Mouse (Mus musculus): Measurements from ENCODE around the gene Mrap2.
"Not testable (repeated sequence)": the region's sequence is repeated elsewhere in the genome, so short reads cannot be mapped to it uniquely, and the experiment has no call there.

Gene Mrap2

GRCm38 (mm10) chr9:87144106-87144505, at the start of gene Mrap2:
Gene Mrap2, plus strand, starts transcription at chr9:87144306.
- DNase-seq (ENCODE audit: low read depth, low spot score) = peak; percentile 54

- peak; percentile 30 for DNase-seq (ENCODE audit: low read depth, low spot score)
These were observed 46.1 kb upstream of the Mrap2 start for GRCm38 (mm10) chr9:87097989-87098388.

GRCm38 (mm10) chr9:87115019-87115418, 29.1 kb upstream of the Mrap2 start:
- no peak for DNase-seq (ENCODE audit: low read depth, low spot score)

- DNase-seq (ENCODE audit: low read depth, low spot score) = peak; percentile 5
These were observed 28.6 kb upstream of the Mrap2 start for GRCm38 (mm10) chr9:87115456-87115931.

- no peak for DNase-seq (ENCODE audit: low read depth, low spot score)
These were observed 28.1 kb upstream of the Mrap2 start for GRCm38 (mm10) chr9:87115978-87116377.

- no peak for DNase-seq (ENCODE audit: low read depth, low spot score)
These were observed 25.1 kb upstream of the Mrap2 start for GRCm38 (mm10) chr9:87118996-87119395.

- DNase-seq (ENCODE audit: low read depth, low spot score) = no peak
These were observed 22.1 kb upstream of the Mrap2 start for GRCm38 (mm10) chr9:87121956-87122493.

- DNase-seq (ENCODE audit: low read depth, low spot score) = not testable (repeated sequence)
These were observed 17.1 kb upstream of the Mrap2 start for GRCm38 (mm10) chr9:87127046-87127445.

GRCm38 (mm10) chr9:87135765-87136558, 8.1 kb upstream of the Mrap2 start:
- no peak for DNase-seq (ENCODE audit: low read depth, low spot score)

- no peak for DNase-seq (ENCODE audit: low read depth, low spot score)
These were observed 1.0 kb upstream of the Mrap2 start for GRCm38 (mm10) chr9:87143076-87143475.

GRCm38 (mm10) chr9:87144532-87144931, 426 bp downstream of the Mrap2 start:
- DNase-seq (ENCODE audit: low read depth, low spot score) = peak; percentile 26

- no peak for DNase-seq (ENCODE audit: low read depth, low spot score)
These were observed 1.1 kb downstream of the Mrap2 start for GRCm38 (mm10) chr9:87145180-87145579.

- DNase-seq (ENCODE audit: low read depth, low spot score) = no peak
These were observed 1.6 kb downstream of the Mrap2 start for GRCm38 (mm10) chr9:87145671-87146070.

GRCm38 (mm10) chr9:87146400-87146799, 2.3 kb downstream of the Mrap2 start:
- DNase-seq (ENCODE audit: low read depth, low spot score) = no peak

GRCm38 (mm10) chr9:87147927-87148326, 3.8 kb downstream of the Mrap2 start:
- DNase-seq (ENCODE audit: low read depth, low spot score) = peak; percentile 23

GRCm38 (mm10) chr9:87152641-87153325, 8.7 kb downstream of the Mrap2 start:
- peak; percentile 76 for DNase-seq (ENCODE audit: low read depth, low spot score)

- DNase-seq (ENCODE audit: low read depth, low spot score) = no peak
These were observed 18.5 kb downstream of the Mrap2 start for GRCm38 (mm10) chr9:87162559-87162958.

- DNase-seq (ENCODE audit: low read depth, low spot score) = no peak
These were observed 23.1 kb downstream of the Mrap2 start for GRCm38 (mm10) chr9:87167001-87167830.

- DNase-seq (ENCODE audit: low read depth, low spot score) = no peak
These were observed 23.9 kb downstream of the Mrap2 start for GRCm38 (mm10) chr9:87168051-87168450.

- no peak for DNase-seq (ENCODE audit: low read depth, low spot score)
These were observed 25.0 kb downstream of the Mrap2 start for GRCm38 (mm10) chr9:87169144-87169543.

GRCm38 (mm10) chr9:87170891-87171290, 26.8 kb downstream of the Mrap2 start:
- DNase-seq (ENCODE audit: low read depth, low spot score) = no peak

- DNase-seq (ENCODE audit: low read depth, low spot score) = no peak
These were observed 27.4 kb downstream of the Mrap2 start for GRCm38 (mm10) chr9:87171517-87171916.

Measured in R1 (cell line).